Mouse (Mus musculus) forebrain, embryonic 16.5 days (tissue): ENCODE results near the gene Zdhhc21. TPM values are rescaled to one million over a fixed set of nuclear protein-coding genes. Genes with fewer than 3 reads are reported as not detected.

ENCODE experiments used
- ATAC-seq: fragments of 200-750 bp; cut with Nextera tagmentation; 2 replicates; pipeline ENCODE4 v1.8.0; 2017; ENCODE audit warnings: mild to moderate bottlenecking, moderate library complexity
- H3K27ac ChIP-seq: fragments of 300-500 bp; sonication (generic); 2 replicates; pipeline ENCODE4 v1.5.1; 2014; ENCODE audit warnings: low read length, control low read depth
- H3K27me3 ChIP-seq: fragments of 300-500 bp; sonication (generic); replicated peaks from 2 replicates; pipeline ENCODE4 v1.6.1; 2014; ENCODE audit warnings: low read length; ENCODE audit not compliant: control insufficient read depth, insufficient read depth
- H3K36me3 ChIP-seq: fragments of 300-500 bp; sonication (generic); 2 replicates; pipeline ENCODE4 v1.6.1; 2014; ENCODE audit not compliant: control insufficient read depth, insufficient read depth
- H3K4me1 ChIP-seq: fragments of 300-500 bp; sonication (generic); replicated peaks from 2 replicates; pipeline ENCODE4 v1.6.1; 2014; ENCODE audit warnings: low read length; ENCODE audit not compliant: control insufficient read depth, insufficient read depth
- H3K4me2 ChIP-seq: fragments of 300-500 bp; sonication (generic); 2 replicates; pipeline ENCODE4 v1.6.1; 2014; ENCODE audit warnings: mild to moderate bottlenecking, low read length, control low read depth
- H3K4me3 ChIP-seq: fragments of 300-500 bp; sonication (generic); replicated peaks from 2 replicates; pipeline ENCODE4 v1.5.1; 2014; ENCODE audit warnings: mild to moderate bottlenecking, low read length, control low read depth
- H3K9ac ChIP-seq: fragments of 300-500 bp; sonication (generic); replicated peaks from 2 replicates; pipeline ENCODE4 v1.6.1; 2014; ENCODE audit warnings: low read depth, low read length, control low read depth
- H3K9me3 ChIP-seq: fragments of 300-500 bp; sonication (generic); 2 replicates; pipeline ENCODE4 v1.6.1; 2016; ENCODE audit warnings: low read length; ENCODE audit not compliant: control insufficient read depth
- WGBS: fragments of 180-500 bp; shearing (Covaris S2); extraction: QIAGEN DNeasy Blood & Tissue Kit; methylation state at CpG from one replicate; pipeline ENCODE4 v1.1.7; 2014; 5-methylcytosine and 5-hydroxymethylcytosine counted together
- polyA plus RNA-seq: library from polyadenylated mRNA; unstranded; fragments of >200 nt; fragmentation: Nextera tagmentation; extraction: Ambion mirVana; gene quantifications from 2 replicates; pipeline ENCODE4 v1.2.1, GENCODE M21; 2015

Gene Zdhhc21
- polyA plus RNA-seq, 1 experiment from 2014 or later = 20.1 TPM

- H3K4me1 ChIP-seq = peaks cover 4% of the 10 kb centered on the region
- no peak overlapping the region for H3K27ac ChIP-seq
- no peak overlapping the region for H3K9ac ChIP-seq
- WGBS = 66% methylated on average over 10 of the region's 10 CpGs
- no peaks in the 10 kb centered on the region for H3K27me3 ChIP-seq
- no peaks in the 10 kb centered on the region for H3K9me3 ChIP-seq
- no peak overlapping the region for H3K4me2 ChIP-seq
- no peaks in the 10 kb centered on the region for H3K36me3 ChIP-seq
- H3K4me3 ChIP-seq = no peak overlapping the region
- no peak for ATAC-seq
Measured at GRCm38 (mm10) chr4:82807811-82808210, 51.9 kb downstream of the Zdhhc21 start.

DNA sequence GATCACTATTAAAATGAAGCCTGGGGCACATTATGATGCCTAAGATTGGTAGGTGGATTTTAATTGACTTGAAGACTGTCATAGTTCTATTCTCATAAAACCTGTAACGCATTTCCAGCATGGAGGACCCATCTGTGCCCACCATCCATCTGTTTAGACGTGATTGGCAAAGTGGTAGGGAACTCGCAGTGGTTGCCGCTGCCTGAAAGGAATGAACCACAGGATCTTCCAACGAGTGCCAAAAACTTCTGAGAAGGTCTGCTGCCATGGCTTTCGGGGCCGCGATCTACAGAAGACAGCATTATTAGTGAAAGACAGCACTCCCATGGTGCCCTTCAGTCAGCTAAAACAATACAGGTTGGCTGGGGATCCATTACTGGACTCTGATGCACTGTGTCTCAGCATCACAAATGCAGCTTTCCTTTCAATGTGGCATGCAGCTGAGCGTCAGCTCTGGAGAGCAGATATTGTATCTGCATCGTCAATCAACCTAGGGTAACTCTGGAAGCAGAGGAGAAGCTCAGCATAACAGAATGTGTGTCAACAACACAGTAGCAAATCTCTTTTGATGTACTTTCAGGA lies 53.5 kb downstream of the Zdhhc21 start:
- Histone ChIP-seq H3K9ac (no peak overlapping the region), H3K4me1 (peaks cover 4% of the 10 kb centered on the region), H3K27me3 (no peaks in the 10 kb centered on the region), H3K27ac (peak overlapping the region; percentile 61; the same call in 1 of the 2 replicates), H3K4me3 (no peak overlapping the region), H3K36me3 (no peaks in the 10 kb centered on the region), H3K4me2 (no peak overlapping the region), H3K9me3 (no peaks in the 10 kb centered on the region)
- WGBS = 24% methylated on average over 10 of the region's 10 CpGs
- peak; percentile 69 for ATAC-seq

DNA sequence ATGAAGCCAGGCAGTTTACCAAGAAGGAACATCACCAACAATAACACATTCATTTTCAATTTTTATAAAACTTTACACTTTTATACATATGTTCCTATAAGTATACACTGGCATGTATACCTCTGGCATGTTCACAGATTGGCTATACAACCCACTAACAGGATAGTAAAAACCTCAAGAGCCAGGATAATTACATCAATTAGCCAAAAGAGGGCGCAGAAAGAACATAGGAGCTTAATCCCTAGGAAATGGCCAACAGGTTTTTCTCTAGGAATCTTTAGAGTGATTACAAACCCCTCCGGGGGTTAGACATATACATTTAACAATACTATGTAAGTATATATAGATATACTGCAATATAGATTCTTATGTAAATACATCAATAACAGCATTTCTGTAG lies 55.7 kb downstream of the Zdhhc21 start:
- Histone ChIP-seq H3K4me2 (no peak overlapping the region), H3K9ac (no peak overlapping the region), H3K36me3 (no peaks in the 10 kb centered on the region), H3K27ac (no peak overlapping the region), H3K9me3 (no peaks in the 10 kb centered on the region), H3K4me1 (peaks cover 4% of the 10 kb centered on the region), H3K4me3 (no peak overlapping the region), H3K27me3 (no peaks in the 10 kb centered on the region)
- no peak for ATAC-seq
- 37% methylated on average over 2 of the region's 2 CpGs for WGBS

GRCm38 (mm10) chr4:82793608-82794007 lies 66.2 kb downstream of the Zdhhc21 start:
- Histone ChIP-seq H3K27me3 (no peaks in the 10 kb centered on the region), H3K4me1 (no peaks in the 10 kb centered on the region), H3K4me3 (no peak overlapping the region), H3K4me2 (no peak overlapping the region), H3K9ac (no peak overlapping the region), H3K36me3 (no peaks in the 10 kb centered on the region), H3K27ac (no peak overlapping the region), H3K9me3 (no peaks in the 10 kb centered on the region)
- ATAC-seq = no peak
- WGBS = 86% methylated on average over 6 of the region's 6 CpGs

- no peaks in the 10 kb centered on the region for H3K36me3 ChIP-seq
- no peak overlapping the region for H3K4me2 ChIP-seq
- H3K4me1 ChIP-seq = no peaks in the 10 kb centered on the region
- no peak for ATAC-seq
- H3K4me3 ChIP-seq = no peak overlapping the region
- no peaks in the 10 kb centered on the region for H3K9me3 ChIP-seq
- H3K9ac ChIP-seq = no peak overlapping the region
- H3K27me3 ChIP-seq = no peaks in the 10 kb centered on the region
- no peak overlapping the region for H3K27ac ChIP-seq
- WGBS = 86% methylated on average over 5 of the region's 5 CpGs
Measured at GRCm38 (mm10) chr4:82792906-82793580, 66.7 kb downstream of the Zdhhc21 start.

DNA sequence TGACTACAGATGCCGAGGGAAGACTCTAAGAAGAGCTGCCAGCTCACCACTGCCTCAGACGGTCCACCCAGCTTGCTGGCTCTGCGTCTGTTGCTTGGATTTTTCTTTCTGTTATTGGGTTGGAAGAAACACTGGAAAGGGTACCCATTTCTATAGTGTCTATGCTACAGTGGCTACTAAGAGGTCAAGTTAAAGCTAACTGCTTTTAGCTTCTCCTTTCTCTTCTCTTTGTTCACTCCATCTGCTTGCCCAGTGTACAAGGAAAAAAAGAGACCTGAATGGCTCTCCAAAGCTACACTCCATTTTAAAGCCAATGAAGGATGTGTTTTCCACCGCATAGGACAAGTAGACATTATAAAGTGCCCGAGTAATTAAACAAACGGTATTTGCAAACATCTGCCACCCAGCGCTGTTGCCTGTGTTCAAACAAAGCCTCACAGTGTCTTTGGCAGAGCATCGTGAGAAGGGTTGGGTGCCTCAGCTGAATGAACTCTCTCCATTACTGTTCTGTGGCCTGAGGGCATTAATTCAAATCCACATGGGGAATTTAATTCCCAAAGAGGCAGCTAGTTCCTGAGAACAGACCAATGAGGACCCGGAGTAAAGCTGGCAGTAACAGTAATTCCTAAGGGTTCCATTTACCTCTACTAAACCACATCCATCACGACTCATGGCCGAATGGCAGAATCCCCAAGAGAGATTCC lies 94.1 kb downstream of the Zdhhc21 start:
- H3K4me2 ChIP-seq = no peak overlapping the region

DNA sequence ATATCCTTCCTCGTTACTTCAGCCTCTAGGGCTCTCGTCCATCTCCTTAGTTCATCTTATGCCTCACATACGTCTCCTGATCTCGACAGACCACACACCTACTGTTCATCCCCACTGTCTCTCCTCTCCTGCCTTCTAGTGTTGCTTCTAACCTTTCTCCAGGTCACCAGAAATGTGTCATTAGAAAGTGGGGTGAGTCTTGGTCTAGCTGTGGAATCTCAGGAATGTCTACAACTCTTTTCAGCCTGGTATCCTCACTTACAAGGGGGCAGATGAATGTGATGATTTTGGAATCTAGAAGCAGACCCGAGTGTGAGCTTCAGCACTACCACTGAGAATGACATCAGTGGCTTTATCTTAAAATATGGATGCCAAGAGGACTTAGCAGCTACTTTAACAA lies 96.2 kb downstream of the Zdhhc21 start:
- ATAC-seq = no peak
- no peak overlapping the region for H3K27ac ChIP-seq
- H3K4me2 ChIP-seq = no peak overlapping the region
- no peaks in the 10 kb centered on the region for H3K9me3 ChIP-seq
- H3K27me3 ChIP-seq = no peaks in the 10 kb centered on the region
- 0 out of 2 replicates have a peak, but pooled peaks cover 2% of the 10 kb centered on the region for H3K4me1 ChIP-seq
- H3K9ac ChIP-seq = no peak overlapping the region
- 39% methylated on average over 5 of the region's 5 CpGs for WGBS
- H3K36me3 ChIP-seq = no peaks in the 10 kb centered on the region
- H3K4me3 ChIP-seq = no peak overlapping the region

More for the DNA sequence above, 94.1 kb downstream of the Zdhhc21 start:
- no peaks in the 10 kb centered on the region for H3K36me3 ChIP-seq
- no peak overlapping the region for H3K27ac ChIP-seq
- H3K4me1 ChIP-seq = 0 out of 2 replicates have a peak, but pooled peaks cover 2% of the 10 kb centered on the region
- WGBS = 44% methylated on average over 11 of the region's 11 CpGs
- no peak overlapping the region for H3K4me3 ChIP-seq
- H3K9me3 ChIP-seq = no peaks in the 10 kb centered on the region
- peak; percentile 70; the same call in 1 of the 2 replicates for ATAC-seq
- H3K9ac ChIP-seq = no peak overlapping the region
- no peaks in the 10 kb centered on the region for H3K27me3 ChIP-seq

- 11% methylated on average over 10 of the region's 10 CpGs for WGBS
- H3K27ac ChIP-seq = no peak overlapping the region
- ATAC-seq = 0 out of 2 replicates have a peak, but pooled peaks have one; percentile 20
- 0 out of 2 replicates have a peak, but pooled peaks cover 2% of the 10 kb centered on the region for H3K4me1 ChIP-seq
- no peaks in the 10 kb centered on the region for H3K36me3 ChIP-seq
- H3K27me3 ChIP-seq = no peaks in the 10 kb centered on the region
- H3K9me3 ChIP-seq = no peaks in the 10 kb centered on the region
- H3K4me2 ChIP-seq = no peak overlapping the region
- no peak overlapping the region for H3K4me3 ChIP-seq
- H3K9ac ChIP-seq = no peak overlapping the region
Measured at GRCm38 (mm10) chr4:82762430-82763119, 97.2 kb downstream of the Zdhhc21 start.

DNA sequence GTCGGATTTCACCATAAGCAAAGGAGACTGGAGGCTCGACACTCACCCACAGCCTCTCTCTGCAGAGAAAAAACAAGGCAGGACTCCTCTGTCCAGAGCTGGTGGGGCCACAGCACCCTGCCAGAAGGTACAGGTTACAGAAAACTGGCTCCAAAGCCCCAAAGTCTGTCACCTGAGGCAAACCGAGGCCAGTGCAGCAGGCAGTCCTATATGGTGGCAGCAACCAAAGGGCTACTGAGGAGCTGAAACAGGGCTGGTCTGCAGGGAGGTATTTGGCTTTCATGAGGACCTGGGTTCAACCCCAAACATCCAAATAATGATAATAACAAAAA lies 103.5 kb downstream of the Zdhhc21 start:
- no peaks in the 10 kb centered on the region for H3K27me3 ChIP-seq
- no peak overlapping the region for H3K4me2 ChIP-seq
- H3K27ac ChIP-seq = no peak overlapping the region
- no peak overlapping the region for H3K4me3 ChIP-seq
- no peaks in the 10 kb centered on the region for H3K9me3 ChIP-seq
- 0% methylated on average over 3 of the region's 3 CpGs for WGBS
- H3K9ac ChIP-seq = no peak overlapping the region
- no peaks in the 10 kb centered on the region for H3K36me3 ChIP-seq
- no peaks in the 10 kb centered on the region for H3K4me1 ChIP-seq
- ATAC-seq = no peak
